In the genomic region with DNA sequence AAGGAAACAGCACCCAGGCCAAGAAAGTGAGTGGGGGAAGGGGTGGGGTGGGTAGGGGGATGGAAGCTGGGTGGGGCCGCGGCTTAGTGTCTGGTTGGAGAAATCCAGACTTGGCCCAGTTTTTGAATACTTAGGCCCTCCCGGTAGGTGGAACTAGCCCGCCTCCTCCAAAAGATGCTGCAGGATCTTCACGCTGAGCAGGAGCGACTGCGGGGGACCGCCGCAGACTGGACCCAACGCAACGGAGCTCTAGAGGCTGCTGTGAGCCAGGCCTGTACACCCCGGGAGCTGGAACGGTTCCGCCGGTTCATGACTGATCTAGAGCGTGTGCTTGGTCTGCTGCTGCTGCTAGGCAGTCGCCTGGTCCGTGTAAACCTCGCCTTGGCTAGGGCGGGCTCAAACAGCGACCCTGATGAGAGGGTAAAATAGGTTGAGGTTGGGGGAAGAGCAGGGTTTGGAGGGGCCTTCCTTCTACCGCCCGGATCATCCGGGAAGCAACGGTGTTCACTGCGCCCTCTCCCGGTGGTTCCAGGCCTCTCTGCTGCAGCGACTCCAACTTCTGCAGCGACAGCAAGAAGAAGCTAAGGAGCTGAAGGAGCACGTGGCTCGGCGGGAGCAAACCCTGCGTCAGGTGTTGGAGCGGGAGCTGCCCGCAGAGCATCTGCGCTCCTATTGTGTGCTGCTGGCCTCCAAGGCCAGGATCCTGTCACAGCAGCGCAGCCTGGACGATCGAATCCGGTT, we compare ENCODE assay signal across 9 mouse cellular contexts. TPM values are rescaled to one million over a fixed set of nuclear protein-coding genes. Genes with fewer than 3 reads are reported as not detected.
DNase-seq lines count a peak whose midpoint lies in the region; ATAC-seq lines count a peak whose summit lies in the region.
"Had no signal": no experiment of that assay in that cellular context is flagged by ENCODE, and none has a peak within 500 bp of the region (broad histone marks: within the 10 kb centered on the region; RNA-seq: fewer than 3 reads in every experiment).

No protein-coding gene starts in this region.

- peaks cover 57% of the 10 kb centered on the region for H3K27me3 ChIP-seq in embryonic facial prominence, embryonic 11.5 days (ENCODE audit: control insufficient read depth, insufficient read depth, low read length)
- H3K27me3 ChIP-seq in limb, embryonic 10.5 days (ENCODE audit: low read depth, poor library complexity, severe bottlenecking) = peaks cover 98% of the 10 kb centered on the region
- peaks cover 99% of the 10 kb centered on the region for H3K27me3 ChIP-seq in midbrain, embryonic 10.5 days (ENCODE audit: low read depth, poor library complexity, severe bottlenecking)

- DNase-seq in adrenal gland, adult (ENCODE audit: inconsistent age in 2 of 2, low spot score in 1 of 2) = peak; percentile 78 to 94
- no peak for DNase-seq in adrenal gland, adult 8-10 months
- peak; percentile 90 for DNase-seq in embryonic facial prominence, embryonic 11.5 days (ENCODE audit: low spot score)
- peak; percentile 72 to 88 for DNase-seq in heart, adult 18-20 months
- DNase-seq in kidney, adult 11 months = peak; percentile 64
- DNase-seq in limb, embryonic 10.5 days (ENCODE audit: low spot score) = peak; percentile 88
- peak; percentile 86 for DNase-seq in midbrain, embryonic 10.5 days (ENCODE audit: low spot score)
- peak; percentile 93 for DNase-seq in right cerebral cortex, postnatal 4 days

- peak; percentile 19 for ATAC-seq in embryonic facial prominence, embryonic 11.5 days (replicated peaks; ENCODE audit: insufficient number of reproducible peaks, low FRiP score, low TSS enrichment, low read depth)

- H3K27ac ChIP-seq in embryonic facial prominence, embryonic 11.5 days (replicated peaks; ENCODE audit: low read depth, low read length) = no peak overlapping the region
- H3K27ac ChIP-seq in limb, embryonic 10.5 days = peak overlapping the region; percentile 54
- H3K27ac ChIP-seq in midbrain, embryonic 10.5 days (replicated peaks) = peak overlapping the region; percentile 69; the same call in 1 of the 2 replicates

- no peak overlapping the region for H3K4me3 ChIP-seq in embryonic facial prominence, embryonic 11.5 days (ENCODE audit: low read depth, low read length)
- H3K4me3 ChIP-seq in limb, embryonic 10.5 days = peak overlapping the region; percentile 42
- H3K4me3 ChIP-seq in midbrain, embryonic 10.5 days = peak overlapping the region; percentile 44
- H3K4me3 ChIP-seq: myocyte had no signal

- peak overlapping the region; percentile 45 for H3K4me2 ChIP-seq in embryonic facial prominence, embryonic 11.5 days (ENCODE audit: low read depth, low read length)

- WGBS in embryonic facial prominence, embryonic 11.5 days = 5% methylated on average over 40 of the region's 40 CpGs
- WGBS in limb, embryonic 10.5 days = 6% methylated on average over 40 of the region's 40 CpGs
- 5% methylated on average over 40 of the region's 40 CpGs for WGBS in midbrain, embryonic 10.5 days

- H3K9me3 ChIP-seq in embryonic facial prominence, embryonic 11.5 days (replicated peaks; ENCODE audit: control insufficient read depth, low read length) = no peaks in the 10 kb centered on the region
- no peaks in the 10 kb centered on the region for H3K9me3 ChIP-seq in limb, embryonic 10.5 days (replicated peaks)
- peaks cover 6% of the 10 kb centered on the region; the same call in 1 of the 2 replicates for H3K9me3 ChIP-seq in midbrain, embryonic 10.5 days (replicated peaks)

- no peaks in the 10 kb centered on the region for H3K36me3 ChIP-seq in embryonic facial prominence, embryonic 11.5 days (replicated peaks; ENCODE audit: control insufficient read depth, insufficient read depth, low read depth, low read length)
- H3K36me3 ChIP-seq in limb, embryonic 10.5 days = 0 out of 2 replicates have a peak, but pooled peaks cover 2% of the 10 kb centered on the region
- no peaks in the 10 kb centered on the region for H3K36me3 ChIP-seq in midbrain, embryonic 10.5 days

- H3K9ac ChIP-seq in embryonic facial prominence, embryonic 11.5 days (replicated peaks; ENCODE audit: low read length) = peak overlapping the region; percentile 32; the same call in 1 of the 2 replicates

- H3K4me1 ChIP-seq in embryonic facial prominence, embryonic 11.5 days (ENCODE audit: control insufficient read depth, insufficient read depth, low read length) = peaks cover 7% of the 10 kb centered on the region; the same call in 1 of the 2 replicates
- peaks cover 41% of the 10 kb centered on the region for H3K4me1 ChIP-seq in limb, embryonic 10.5 days
- peaks cover 44% of the 10 kb centered on the region for H3K4me1 ChIP-seq in midbrain, embryonic 10.5 days

RNA-seq across cellular contexts. Expression of a gene that starts 3.9 kb away (rescaled TPM):
- not detected for total RNA-seq in adrenal gland, adult 8-10 months (2022)
- polyA plus RNA-seq in embryonic facial prominence, embryonic 11.5 days (2014; fragmentation: Nextera tagmentation; extraction: Ambion mirVana) = not detected in 2 replicates
- total RNA-seq in heart, adult 18-20 months (2021) = not detected
- not detected in 2 replicates for polyA plus RNA-seq in limb, embryonic 10.5 days (2016; fragmentation: Nextera tagmentation; extraction: Ambion mirVana)
- not detected in 2 replicates for polyA plus RNA-seq in midbrain, embryonic 10.5 days (2016; fragmentation: Nextera tagmentation; extraction: Ambion mirVana)
- polyA plus RNA-seq: myocyte had no signal

RNA-seq across cellular contexts. Expression of a gene that starts 9.4 kb away (rescaled TPM):
- total RNA-seq in adrenal gland, adult 8-10 months (2022) = 1 to 10 TPM; 2.6 to 10.0 (median 7.4) TPM
- 2.3 and 3.3 TPM in 2 replicates for polyA plus RNA-seq in embryonic facial prominence, embryonic 11.5 days (2014; fragmentation: Nextera tagmentation; extraction: Ambion mirVana)
- total RNA-seq in heart, adult 18-20 months (2021) = under 1 TPM; 0.30 to 0.57 TPM
- 1.8 and 3.9 TPM in 2 replicates for polyA plus RNA-seq in limb, embryonic 10.5 days (2016; fragmentation: Nextera tagmentation; extraction: Ambion mirVana)
- 1.8 and 2.1 TPM in 2 replicates for polyA plus RNA-seq in midbrain, embryonic 10.5 days (2016; fragmentation: Nextera tagmentation; extraction: Ambion mirVana)

RNA-seq across cellular contexts. Expression of a gene that starts 9.5 kb away (rescaled TPM):
- under 1 TPM in 3 of 4 experiments, not detected in 1; 0.21 to 0.59 (median 0.48) TPM for total RNA-seq in adrenal gland, adult 8-10 months (2022)
- polyA plus RNA-seq in embryonic facial prominence, embryonic 11.5 days (2014; fragmentation: Nextera tagmentation; extraction: Ambion mirVana) = 0.14 TPM in 1 of 2 replicates, not detected in the other
- not detected for total RNA-seq in heart, adult 18-20 months (2021)
- polyA plus RNA-seq in limb, embryonic 10.5 days (2016; fragmentation: Nextera tagmentation; extraction: Ambion mirVana) = 0.08 and 0.14 TPM in 2 replicates
- polyA plus RNA-seq in midbrain, embryonic 10.5 days (2016; fragmentation: Nextera tagmentation; extraction: Ambion mirVana) = not detected in 2 replicates

RNA-seq across cellular contexts. Expression of a gene that starts 13.6 kb away (rescaled TPM):
- not detected for total RNA-seq in adrenal gland, adult 8-10 months (2022)
- polyA plus RNA-seq in embryonic facial prominence, embryonic 11.5 days (2014; fragmentation: Nextera tagmentation; extraction: Ambion mirVana) = not detected in 2 replicates
- not detected for total RNA-seq in heart, adult 18-20 months (2021)
- polyA plus RNA-seq in limb, embryonic 10.5 days (2016; fragmentation: Nextera tagmentation; extraction: Ambion mirVana) = not detected in 2 replicates
- not detected in 2 replicates for polyA plus RNA-seq in midbrain, embryonic 10.5 days (2016; fragmentation: Nextera tagmentation; extraction: Ambion mirVana)
- polyA plus RNA-seq: myocyte had no signal

RNA-seq across cellular contexts. Expression of a gene that starts 13.7 kb away (rescaled TPM):
- total RNA-seq in adrenal gland, adult 8-10 months (2022) = 1 to 10 TPM in 1 of 4 experiments, under 1 TPM in 3; 0.32 to 1.0 (median 0.71) TPM
- polyA plus RNA-seq in embryonic facial prominence, embryonic 11.5 days (2014; fragmentation: Nextera tagmentation; extraction: Ambion mirVana) = 1.5 and 2.3 TPM in 2 replicates
- under 1 TPM; 0.28 to 0.30 TPM for total RNA-seq in heart, adult 18-20 months (2021)
- 0.13 and 0.51 TPM in 2 replicates for polyA plus RNA-seq in limb, embryonic 10.5 days (2016; fragmentation: Nextera tagmentation; extraction: Ambion mirVana)
- 0.19 and 0.26 TPM in 2 replicates for polyA plus RNA-seq in midbrain, embryonic 10.5 days (2016; fragmentation: Nextera tagmentation; extraction: Ambion mirVana)
- polyA plus RNA-seq: myocyte had no signal
